Mouse (Mus musculus): ENCODE results near the gene Gm4187. TPM values are rescaled to one million over a fixed set of nuclear protein-coding genes. Genes with fewer than 3 reads are reported as not detected.

Gene Gm4187
- polyA plus RNA-seq (2014; fragmentation: Illumina TruSeq; extraction: RNeasy Lipid Tissue Mini Kit (QIAGEN cat#74804); ENCODE audit: low replicate concordance) = not detected

DNA sequence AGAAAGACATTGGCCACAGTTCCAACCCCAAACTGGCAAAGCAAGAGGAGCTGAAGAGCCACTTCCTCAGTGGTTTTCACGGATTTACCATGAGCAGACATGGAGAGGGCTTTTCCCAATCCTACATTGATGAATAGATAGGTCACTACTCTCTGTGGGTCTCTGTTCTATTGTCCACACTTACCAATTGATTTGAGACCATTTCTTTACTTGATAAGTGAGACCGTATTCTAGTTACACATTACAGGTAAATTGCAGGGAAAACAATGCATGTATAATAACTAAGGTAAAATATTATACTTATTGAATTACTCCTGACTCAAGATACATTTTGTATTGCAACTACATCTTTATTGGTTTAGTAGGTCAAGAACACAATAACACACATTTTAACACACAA, at the start of gene Gm4187:
Gene Gm4187, minus strand, starts transcription at position 101 of the 400 bp plus-strand sequence.

DNA sequence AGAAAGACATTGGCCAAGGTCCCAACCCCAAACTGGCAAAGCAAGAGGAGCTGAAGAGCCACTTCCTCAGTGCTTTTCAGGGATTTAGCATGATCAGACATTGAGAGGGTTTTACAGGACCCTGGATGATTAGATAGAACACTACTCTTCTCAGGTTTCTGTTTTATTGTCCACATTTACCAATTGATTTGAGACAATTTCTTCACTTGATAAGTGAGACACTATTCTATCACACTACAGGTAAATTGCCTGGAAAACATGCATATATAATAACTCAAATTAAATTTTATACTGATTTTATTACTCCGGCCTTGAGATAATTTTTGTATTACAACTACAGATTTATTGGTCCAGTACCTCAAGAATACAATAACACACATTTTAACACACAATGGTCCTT, 41.4 kb upstream of the Gm4187 start, which contains the start of gene Gm8660:
Gene Gm8660, minus strand, starts transcription at position 101 of the 400 bp plus-strand sequence.

Other genes starting within 250 kb of the Gm4187 start
- not detected for gene Gm16451, start 211.5 kb downstream of the Gm4187 start, polyA plus RNA-seq (2014; fragmentation: Illumina TruSeq; extraction: RNeasy Lipid Tissue Mini Kit (QIAGEN cat#74804); ENCODE audit: low replicate concordance)
- not detected for gene Gm10666, start 195.0 kb downstream of the Gm4187 start, polyA plus RNA-seq (2014; fragmentation: Illumina TruSeq; extraction: RNeasy Lipid Tissue Mini Kit (QIAGEN cat#74804); ENCODE audit: low replicate concordance)
- not detected for gene Vmn1r142, start 165.7 kb downstream of the Gm4187 start, polyA plus RNA-seq (2014; fragmentation: Illumina TruSeq; extraction: RNeasy Lipid Tissue Mini Kit (QIAGEN cat#74804); ENCODE audit: low replicate concordance)
- not detected for gene Vmn1r143, start 140.3 kb downstream of the Gm4187 start, polyA plus RNA-seq (2014; fragmentation: Illumina TruSeq; extraction: RNeasy Lipid Tissue Mini Kit (QIAGEN cat#74804); ENCODE audit: low replicate concordance)
- gene Gm8653, start 128.5 kb downstream of the Gm4187 start, polyA plus RNA-seq (2014; fragmentation: Illumina TruSeq; extraction: RNeasy Lipid Tissue Mini Kit (QIAGEN cat#74804); ENCODE audit: low replicate concordance) = not detected
- not detected for gene Gm8453, start 100.2 kb downstream of the Gm4187 start, polyA plus RNA-seq (2014; fragmentation: Illumina TruSeq; extraction: RNeasy Lipid Tissue Mini Kit (QIAGEN cat#74804); ENCODE audit: low replicate concordance)
- not detected for gene Gm8660, start 41.3 kb upstream of the Gm4187 start, polyA plus RNA-seq (2014; fragmentation: Illumina TruSeq; extraction: RNeasy Lipid Tissue Mini Kit (QIAGEN cat#74804); ENCODE audit: low replicate concordance)
- not detected for gene Vmn1r148, start 83.9 kb upstream of the Gm4187 start, polyA plus RNA-seq (2014; fragmentation: Illumina TruSeq; extraction: RNeasy Lipid Tissue Mini Kit (QIAGEN cat#74804); ENCODE audit: low replicate concordance)
- not detected for gene Vmn1r149, start 108.5 kb upstream of the Gm4187 start, polyA plus RNA-seq (2014; fragmentation: Illumina TruSeq; extraction: RNeasy Lipid Tissue Mini Kit (QIAGEN cat#74804); ENCODE audit: low replicate concordance)
- not detected for gene Gm10665, start 134.4 kb upstream of the Gm4187 start, polyA plus RNA-seq (2014; fragmentation: Illumina TruSeq; extraction: RNeasy Lipid Tissue Mini Kit (QIAGEN cat#74804); ENCODE audit: low replicate concordance)
- gene Vmn1r151, start 170.0 kb upstream of the Gm4187 start, polyA plus RNA-seq (2014; fragmentation: Illumina TruSeq; extraction: RNeasy Lipid Tissue Mini Kit (QIAGEN cat#74804); ENCODE audit: low replicate concordance) = not detected
- not detected for gene Vmn1r152, start 193.2 kb upstream of the Gm4187 start, polyA plus RNA-seq (2014; fragmentation: Illumina TruSeq; extraction: RNeasy Lipid Tissue Mini Kit (QIAGEN cat#74804); ENCODE audit: low replicate concordance)
- gene Gm8677, start 205.2 kb upstream of the Gm4187 start, polyA plus RNA-seq (2014; fragmentation: Illumina TruSeq; extraction: RNeasy Lipid Tissue Mini Kit (QIAGEN cat#74804); ENCODE audit: low replicate concordance) = not detected
- gene Gm4201, start 235.6 kb upstream of the Gm4187 start, polyA plus RNA-seq (2014; fragmentation: Illumina TruSeq; extraction: RNeasy Lipid Tissue Mini Kit (QIAGEN cat#74804); ENCODE audit: low replicate concordance) = not detected

Data from small intestine, adult 10 weeks (tissue).